Mouse (Mus musculus) urinary bladder, postnatal 10 days (tissue): ENCODE results near the gene Fam163a.

Experiments
- DNase-seq: peaks from one replicate; pipeline ENCODE4 v3.0.0; 2022; ENCODE audit warnings: low spot score

Gene Fam163a

GRCm38 (mm10) chr1:156027849-156028248 lies 177.0 kb downstream of the Fam163a start:
- DNase-seq, result no peak
